Mouse (Mus musculus) lung, postnatal 25 days (tissue): Measurements from ENCODE around the gene Taar9.
"Not testable (repeated sequence)": the region's sequence is repeated elsewhere in the genome, so short reads cannot be mapped to it uniquely, and the experiment has no call there.

ENCODE experiments used
- DNase-seq: peaks from one replicate; pipeline ENCODE4 v3.0.0; 2022; ENCODE audit warnings: low spot score

Gene Taar9

GRCm38 (mm10) chr10:24109434-24109833 is at the start of gene Taar9:
Gene Taar9 (minus strand): TSS chr10:24109534.
- DNase-seq, result not testable (repeated sequence)

GRCm38 (mm10) chr10:24158470-24159254 is 49.3 kb upstream of the Taar9 start:
- DNase-seq, result no peak

- DNase-seq, result no peak
Observed at GRCm38 (mm10) chr10:24150086-24150485, 40.8 kb upstream of the Taar9 start.

GRCm38 (mm10) chr10:24149135-24149781 is 39.9 kb upstream of the Taar9 start, which contains the start of gene Stx7:
Gene Stx7 (plus strand): TSS chr10:24149302.
- peak; percentile 95 for DNase-seq

- DNase-seq, result no peak
Observed at GRCm38 (mm10) chr10:24142735-24143134, 33.4 kb upstream of the Taar9 start.

- no peak for DNase-seq
Observed at GRCm38 (mm10) chr10:24138623-24139261, 29.4 kb upstream of the Taar9 start.

GRCm38 (mm10) chr10:24134071-24134645 is 24.8 kb upstream of the Taar9 start:
- DNase-seq, result peak; percentile 10

- DNase-seq, result peak; percentile 28
Observed at GRCm38 (mm10) chr10:24133132-24133531, 23.8 kb upstream of the Taar9 start.

- DNase-seq, result peak; percentile 66
Observed at GRCm38 (mm10) chr10:24132273-24132672, 22.9 kb upstream of the Taar9 start.

- peak; percentile 83 for DNase-seq
Observed at GRCm38 (mm10) chr10:24131451-24132262, 22.3 kb upstream of the Taar9 start.

- peak; percentile 55 for DNase-seq
Observed at GRCm38 (mm10) chr10:24111116-24111778, 1.9 kb upstream of the Taar9 start.

GRCm38 (mm10) chr10:24108236-24108635 is 1.1 kb downstream of the Taar9 start:
- DNase-seq, result no peak

GRCm38 (mm10) chr10:24107747-24108146 is 1.6 kb downstream of the Taar9 start:
- no peak for DNase-seq

- DNase-seq, result not testable (repeated sequence)
Observed at GRCm38 (mm10) chr10:24103299-24103698, 6.0 kb downstream of the Taar9 start.

GRCm38 (mm10) chr10:24101812-24102211 is 7.5 kb downstream of the Taar9 start, which contains the start of gene Taar8c:
Gene Taar8c (minus strand): TSS chr10:24101912.
- DNase-seq, result not testable (repeated sequence)

GRCm38 (mm10) chr10:24097010-24097409 is 12.3 kb downstream of the Taar9 start:
- not testable (repeated sequence) for DNase-seq

GRCm38 (mm10) chr10:24092194-24092593 is 17.1 kb downstream of the Taar9 start, which contains the start of gene Taar8b:
Gene Taar8b (minus strand): TSS chr10:24092294.
- no peak for DNase-seq

- DNase-seq, result no peak
Observed at GRCm38 (mm10) chr10:24087168-24087567, 22.2 kb downstream of the Taar9 start.

GRCm38 (mm10) chr10:24086555-24086954 is 22.8 kb downstream of the Taar9 start:
- DNase-seq, result no peak

GRCm38 (mm10) chr10:24085936-24086335 is 23.4 kb downstream of the Taar9 start:
- no peak for DNase-seq

- DNase-seq, result peak; percentile 14
Observed at GRCm38 (mm10) chr10:24080166-24080565, 29.2 kb downstream of the Taar9 start.
